Mouse (Mus musculus) erythroblast, embryonic 14.5 days (primary cell): Measurements from ENCODE around the gene Phrf1.

Experiments used
- GATA1 ChIP-seq: IDR thresholded peaks from 2 replicates; pipeline ENCODE4 v1.6.1; 2012; ENCODE audit warnings: low read length, inconsistent platforms, mixed read lengths
- TAL1 ChIP-seq: IDR thresholded peaks from 3 replicates; pipeline ENCODE4 v1.6.1; 2012; ENCODE audit warnings: low read length, inconsistent platforms, mixed read lengths

- TF ChIP-seq GATA1: no peak
- no peak for TF ChIP-seq TAL1
Observed at GRCm38 (mm10) chr7:141302702-141303268, 74.2 kb downstream of the Phrf1 start.
